Mouse (Mus musculus) left cerebral cortex, adult 18-20 months (tissue): Measurements from ENCODE around the gene Npas3. TPM values are rescaled to one million over a fixed set of nuclear protein-coding genes. Genes with fewer than 3 reads are reported as not detected.

ENCODE experiments used
- DNase-seq, 2 experiments: peaks; one replicate each; pipeline ENCODE4 v3.0.0; 2021 to 2022; ENCODE audit warnings: low spot score in 2 of 2, mixed read lengths in 1 of 2
- total RNA-seq, 2 experiments: library from RNA; stranded (reverse); gene quantifications; 2 replicates each; pipeline ENCODE4 v1.2.3; 2021

The Npas3 gene
- total RNA-seq, 2 experiments from 2014 or later: 18.5 to 22.3 TPM

DNA sequence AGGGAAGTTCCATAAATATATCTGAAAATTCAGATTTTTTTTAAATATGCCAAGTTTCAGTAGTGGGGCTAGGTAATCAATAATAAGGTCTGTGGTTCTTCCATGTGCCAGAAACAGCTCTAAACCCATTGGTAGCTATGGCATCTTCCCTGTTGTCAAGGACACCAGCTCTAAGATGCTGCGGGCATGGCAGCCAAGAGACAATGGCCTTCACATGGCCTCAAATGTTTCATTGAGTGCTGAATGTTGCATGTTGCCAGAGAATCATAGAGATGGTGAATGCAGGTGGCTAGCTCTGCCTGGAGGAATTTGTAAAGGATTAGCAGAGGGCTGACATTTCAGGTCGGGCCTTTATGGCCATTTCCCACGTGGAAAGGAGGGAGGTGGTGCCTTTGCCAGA is 595.1 kb downstream of the Npas3 start:
- no peak for DNase-seq

DNA sequence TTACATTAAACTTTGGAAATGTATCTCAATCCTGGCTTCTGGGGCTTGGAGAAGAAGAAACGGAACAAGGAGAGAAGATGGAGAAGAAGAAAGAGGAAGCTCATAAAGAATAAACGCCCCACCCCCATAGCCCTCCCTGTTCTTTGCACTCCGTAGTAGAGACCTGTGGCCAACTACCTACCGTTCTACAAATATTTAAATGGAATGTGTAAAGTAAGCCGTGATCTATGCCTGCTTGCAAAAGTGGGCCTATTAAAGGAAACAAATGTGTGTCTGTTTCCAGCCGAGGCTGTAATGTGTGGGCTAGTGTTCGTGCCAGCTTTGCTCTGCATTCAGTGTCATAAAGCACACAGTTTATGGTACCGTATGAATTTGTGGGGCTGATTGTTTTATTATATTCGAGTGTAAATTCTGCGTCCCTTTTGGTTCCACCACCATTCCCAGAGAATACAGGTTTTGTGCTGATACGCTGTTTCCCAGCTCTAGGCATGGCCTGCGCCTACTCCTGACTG is 597.7 kb downstream of the Npas3 start:
- DNase-seq: no peak

DNA sequence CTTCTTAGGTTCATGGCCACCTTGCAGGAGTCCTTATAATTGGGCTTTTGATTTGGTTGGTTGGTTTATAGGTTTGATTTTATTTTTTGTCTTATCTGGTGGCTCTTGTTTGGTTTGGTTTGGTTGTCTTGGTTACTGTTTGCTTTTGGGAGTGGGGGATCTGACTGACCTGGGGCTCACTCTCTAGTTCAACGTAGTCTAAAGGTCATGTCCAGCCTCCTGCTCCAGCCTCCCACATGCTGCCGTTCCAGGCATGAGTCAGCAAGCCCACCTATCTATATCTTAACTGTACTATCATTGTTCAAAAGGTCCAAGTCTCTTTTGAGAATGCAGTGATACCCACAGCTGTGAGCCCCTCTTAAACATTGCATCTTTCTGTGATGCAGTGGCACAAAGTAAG is 600.8 kb downstream of the Npas3 start:
- DNase-seq: no peak

GRCm38 (mm10) chr12:53852432-53852831 is 604.0 kb downstream of the Npas3 start:
- no peak for DNase-seq

DNA sequence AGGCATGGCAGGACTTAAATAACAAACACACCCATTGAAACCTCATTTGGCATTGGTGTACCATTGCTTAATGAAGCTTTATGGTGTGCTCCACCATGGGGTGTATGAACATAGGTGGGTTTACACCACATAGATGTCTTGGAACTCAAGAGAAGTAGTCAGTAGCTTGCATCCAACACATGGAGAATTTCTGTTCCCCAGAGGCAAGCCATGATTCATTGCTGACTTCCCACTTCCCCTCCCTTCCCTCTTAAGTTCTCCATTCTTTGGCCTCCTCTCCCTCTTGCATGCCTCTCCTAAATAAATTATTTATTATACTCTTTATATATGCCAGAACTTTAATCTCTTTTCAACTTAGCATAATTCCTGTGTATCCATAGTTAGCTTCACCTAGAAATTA is 611.7 kb downstream of the Npas3 start:
- no peak for DNase-seq

DNA sequence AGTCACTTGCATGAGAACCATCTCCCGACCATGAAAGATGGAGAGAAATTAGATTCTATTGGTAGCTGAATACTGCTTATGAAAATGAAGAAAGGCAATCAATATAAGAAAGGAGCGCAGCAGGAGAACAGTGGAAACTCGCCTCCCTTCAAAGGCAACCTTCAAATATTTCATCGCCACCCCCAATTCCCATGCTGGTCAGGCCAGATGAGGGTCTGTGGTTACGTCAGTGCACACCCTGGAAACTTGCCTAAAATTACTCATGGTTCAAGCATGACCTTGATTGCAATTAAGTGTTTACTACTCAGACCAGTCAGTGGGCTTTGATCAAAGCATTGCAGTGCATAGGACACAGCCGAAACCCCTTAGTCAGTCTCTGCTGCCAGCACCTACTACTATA is 613.8 kb downstream of the Npas3 start:
- DNase-seq: no peak

DNA sequence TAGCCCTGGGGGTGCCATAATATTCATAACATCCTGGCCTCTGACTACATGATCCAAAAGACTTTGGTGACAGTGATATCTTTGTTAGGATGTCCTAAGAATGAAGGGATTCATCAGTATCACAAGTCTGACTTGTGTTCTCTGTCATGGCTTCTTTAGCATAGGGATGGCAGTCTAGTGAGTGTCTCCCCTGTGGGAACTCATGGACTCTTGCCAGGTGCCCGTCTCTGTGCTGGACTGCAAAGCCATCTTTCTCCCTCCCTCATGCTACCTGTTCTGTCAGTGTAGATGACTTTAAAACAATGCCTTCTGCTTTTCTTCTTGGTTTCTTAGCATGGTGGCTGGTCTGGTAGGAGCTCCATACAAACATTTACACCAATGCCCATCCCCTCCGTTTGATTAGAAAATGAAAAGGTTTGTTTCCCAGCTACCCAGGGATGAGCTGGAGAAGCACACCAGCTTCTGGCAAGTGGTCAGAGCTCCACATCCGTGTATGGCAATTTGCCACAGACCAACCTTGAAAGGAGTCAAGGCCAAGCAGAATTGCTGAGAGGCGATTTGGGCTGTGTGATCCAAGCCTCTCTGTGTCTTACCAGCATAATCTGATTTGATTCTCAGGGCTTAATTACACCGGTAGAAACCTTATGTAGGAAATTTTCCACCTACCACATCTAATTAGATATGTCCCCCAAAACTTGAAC is 616.1 kb downstream of the Npas3 start:
- no peak for DNase-seq

GRCm38 (mm10) chr12:53865691-53866090 is 617.2 kb downstream of the Npas3 start:
- no peak for DNase-seq

DNA sequence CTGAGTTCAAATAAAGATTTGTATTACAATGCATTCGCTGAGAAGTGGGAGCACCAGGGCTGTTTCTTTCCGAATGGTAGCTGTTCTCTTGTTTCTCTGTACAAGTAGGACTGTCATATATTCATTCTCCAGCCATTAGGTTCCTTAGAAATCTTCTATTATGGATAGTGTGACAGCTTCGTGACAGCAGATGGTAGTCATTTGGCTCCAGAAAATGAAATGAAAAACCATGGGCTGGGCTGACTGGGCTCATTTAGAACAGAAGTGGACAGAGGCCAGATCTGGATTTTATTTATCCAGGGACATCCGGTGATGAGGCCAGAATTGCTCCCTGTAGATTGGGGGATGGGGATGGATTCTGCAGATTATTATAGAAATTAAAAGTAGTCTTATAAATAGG is 621.5 kb downstream of the Npas3 start:
- no peak for DNase-seq

GRCm38 (mm10) chr12:53875226-53875625 is 626.7 kb downstream of the Npas3 start:
- no peak for DNase-seq

- DNase-seq: no peak
These were observed 628.2 kb downstream of the Npas3 start for GRCm38 (mm10) chr12:53876693-53877092.

GRCm38 (mm10) chr12:53881684-53882083 is 633.2 kb downstream of the Npas3 start:
- no peak for DNase-seq

DNA sequence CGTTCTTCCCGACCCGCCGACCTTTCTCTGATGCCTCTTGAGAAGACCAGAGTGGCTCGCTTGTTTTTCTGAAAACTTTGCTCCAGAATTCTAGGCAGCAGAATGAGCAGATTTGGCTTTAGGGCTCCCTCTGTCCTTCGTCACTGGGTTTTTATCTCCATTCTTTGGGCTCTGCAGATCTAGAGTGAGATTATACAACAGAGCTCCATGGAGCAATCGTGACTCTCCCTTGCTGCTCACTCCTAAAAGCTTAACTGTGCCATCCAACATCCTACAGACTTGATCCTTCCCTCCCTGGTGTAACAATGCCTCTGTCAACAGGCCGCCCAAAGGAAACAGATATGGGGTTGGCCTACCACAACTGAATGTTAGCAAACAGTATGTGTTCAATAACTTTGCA is 634.4 kb downstream of the Npas3 start:
- no peak for DNase-seq

GRCm38 (mm10) chr12:53888624-53889023 is 640.1 kb downstream of the Npas3 start:
- DNase-seq: no peak

- no peak for DNase-seq
These were observed 647.4 kb downstream of the Npas3 start for GRCm38 (mm10) chr12:53895909-53896308.

GRCm38 (mm10) chr12:53908761-53909160 is 660.3 kb downstream of the Npas3 start:
- DNase-seq: peak in 1 of 2 experiments; percentile 29

GRCm38 (mm10) chr12:53910192-53910591 is 661.7 kb downstream of the Npas3 start:
- DNase-seq: no peak

DNA sequence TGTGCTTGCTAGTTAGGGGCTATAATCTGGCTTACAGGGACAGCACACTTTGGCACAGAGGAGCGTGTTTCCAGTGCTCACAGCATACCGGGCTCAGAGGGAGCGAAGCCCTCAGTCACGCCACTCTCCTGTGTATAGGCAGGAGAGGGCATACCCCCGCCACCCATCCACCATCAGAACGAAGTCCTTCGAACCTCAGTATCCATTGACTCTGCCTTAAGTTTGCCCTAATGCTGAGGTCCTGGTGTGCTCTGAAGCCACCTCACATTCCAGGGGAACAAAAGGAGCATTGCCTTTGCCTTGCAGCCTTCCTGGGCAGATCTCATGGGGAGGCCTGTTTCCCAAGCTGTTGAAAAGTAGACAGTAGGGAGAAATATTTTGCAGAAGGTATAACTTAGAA is 673.7 kb downstream of the Npas3 start:
- DNase-seq: no peak

DNA sequence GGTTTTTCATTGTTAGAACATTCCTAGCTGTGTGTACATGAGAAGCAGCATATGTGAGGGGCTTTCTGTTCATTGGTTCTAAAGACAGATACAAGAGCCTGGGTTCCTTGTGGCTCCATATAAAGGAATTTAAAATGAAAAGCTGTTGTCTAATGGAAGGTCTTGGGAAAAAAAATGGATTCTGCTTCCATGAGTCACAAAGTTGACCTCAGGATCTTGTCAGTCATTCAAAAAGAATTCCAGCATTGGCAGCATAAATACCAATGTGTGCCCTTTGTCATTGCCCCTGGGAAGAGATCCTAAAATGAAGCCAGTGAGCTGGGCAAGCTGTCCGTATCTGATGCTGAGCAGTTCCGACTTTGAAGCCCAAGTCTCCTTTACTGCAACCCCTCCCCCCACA is 700.3 kb downstream of the Npas3 start:
- no peak for DNase-seq

GRCm38 (mm10) chr12:53962004-53962403 is 713.5 kb downstream of the Npas3 start:
- DNase-seq: no peak

GRCm38 (mm10) chr12:53963534-53963933 is 715.1 kb downstream of the Npas3 start:
- DNase-seq: no peak

DNA sequence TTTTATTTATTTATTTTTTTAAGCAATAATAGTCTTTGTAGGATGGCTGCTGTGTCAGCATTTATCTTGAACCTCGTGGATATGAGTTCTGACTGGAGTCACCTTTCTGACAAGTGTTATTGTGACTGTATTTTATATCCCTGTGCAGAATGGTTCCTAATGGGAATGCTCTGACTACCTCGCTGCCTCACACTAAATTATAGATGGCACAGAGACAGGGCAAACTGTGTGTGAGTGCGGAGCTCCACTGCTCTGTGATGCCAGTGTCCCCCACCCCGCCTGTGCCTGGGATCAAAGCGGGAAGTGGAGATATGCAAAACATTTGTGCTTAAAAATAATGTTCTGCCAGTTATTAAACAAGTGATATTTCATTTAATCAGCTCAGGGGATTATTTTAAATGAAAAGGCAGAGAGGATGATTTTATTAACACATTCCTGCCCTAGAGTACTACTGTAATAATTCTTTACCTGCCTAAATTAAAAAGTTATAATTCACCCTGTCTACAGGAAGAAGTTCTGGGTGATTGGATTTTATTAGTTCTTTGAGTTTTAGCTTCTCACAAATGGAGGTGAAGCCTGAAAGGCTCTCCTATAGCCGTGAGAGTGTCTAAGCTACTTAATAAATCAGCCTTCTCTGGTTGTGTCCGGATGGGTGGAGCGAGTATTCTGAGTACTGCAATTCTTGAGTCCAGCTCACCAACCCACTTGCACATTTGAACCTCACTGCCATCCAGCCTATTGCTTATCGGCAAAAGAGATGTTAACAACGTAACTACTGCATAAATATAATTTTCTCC is 721.1 kb downstream of the Npas3 start:
- DNase-seq: no peak

GRCm38 (mm10) chr12:53970721-53971120 is 722.2 kb downstream of the Npas3 start:
- DNase-seq: no peak
